Mouse (Mus musculus) Patski (cell line): ENCODE results near the gene Agap1. TPM values are rescaled to one million over a fixed set of nuclear protein-coding genes. Genes with fewer than 3 reads are reported as not detected.

Experiments used
- ATAC-seq: fragments of 100-300 bp; one replicate; pipeline ENCODE4 v1.8.0; 2021
- CTCF ChIA-PET: fragments of 350-600 bp; sonication (Branson Sonifier 250); formaldehyde crosslinking; loops from one replicate; lab custom pipeline; 2022; ENCODE audit warnings: inconsistent platforms; lab: Charles Lee
- POLR2A ChIA-PET: fragments of 350-600 bp; sonication (Branson Sonifier 250); formaldehyde crosslinking; loops from one replicate; lab custom pipeline; 2022; ENCODE audit warnings: antibody characterized with exemption, inconsistent platforms; lab: Charles Lee
- DNase-seq: peaks from one replicate; pipeline ENCODE4 v3.0.0-alpha.2; 2011; ENCODE audit warnings: low read depth, low spot score
- H3K27me3 ChIP-seq: fragments of 371-371 bp; one replicate; pipeline ENCODE4 v1.5.1; 2021
- CTCF ChIP-seq: fragments of 100-300 bp; IDR thresholded peaks from one replicate; pipeline ENCODE4 v1.5.1; 2021
- in situ Hi-C: fragments of 300-500 bp; cut with MboI; formaldehyde crosslinking; loops from 3 replicates; pipeline ENCODE4 v1.11.1; 2018; ENCODE audit warnings: low pct_unique_long_range_greater_than_20kb, mixed read lengths
- polyA plus RNA-seq: library from polyadenylated mRNA; unstranded; gene quantifications from one replicate; pipeline ENCODE4 v1.2.3, GENCODE M21; 2021

The Agap1 gene
- polyA plus RNA-seq, 1 experiment from 2014 or later = 32.3 TPM

- no peak for TF ChIP-seq CTCF
- DNase-seq = no peak
- ChIA-PET CTCF (interaction anchor here (0.6 to 2.4 kb wide), 4 partner anchors 9 to 1347 kb away, joined by 3 to 6 read pairs (median 4); no protein-coding TSS in a partner anchor), POLR2A (interaction anchor here (0.6 kb wide), 2 partner anchors 10 to 26 kb away, joined by 5 to 10 read pairs; no protein-coding TSS in a partner anchor)
- in situ Hi-C loops = no loop called here
- no peak for ATAC-seq
- H3K27me3 ChIP-seq = no peaks in the 10 kb centered on the region
These were observed 158.7 kb downstream of the Agap1 start for GRCm38 (mm10) chr1:89613234-89613870.

- POLR2A ChIA-PET = no interaction called here
- no peak for TF ChIP-seq CTCF
- CTCF ChIA-PET = interaction anchor here (1.7 kb wide), 1 partner anchor 10 kb away, joined by 7 read pairs; no protein-coding TSS in a partner anchor
- ATAC-seq (no peak), DNase-seq (no peak)
- in situ Hi-C loops = no loop called here
- no peaks in the 10 kb centered on the region for H3K27me3 ChIP-seq
These were observed 161.9 kb downstream of the Agap1 start for GRCm38 (mm10) chr1:89616556-89616955.

- no peaks in the 10 kb centered on the region for H3K27me3 ChIP-seq
- ChIA-PET CTCF (no interaction called here), POLR2A (no interaction called here)
- no peak for TF ChIP-seq CTCF
- ATAC-seq = no peak
- in situ Hi-C loops = no loop called here
- DNase-seq = no peak
These were observed 162.7 kb downstream of the Agap1 start for GRCm38 (mm10) chr1:89617336-89617735.

GRCm38 (mm10) chr1:89619963-89620362 is 165.4 kb downstream of the Agap1 start:
- DNase-seq (no peak), ATAC-seq (peak; percentile 33)
- H3K27me3 ChIP-seq = no peaks in the 10 kb centered on the region
- in situ Hi-C loops = no loop called here
- no peak for TF ChIP-seq CTCF
- ChIA-PET CTCF (no interaction called here), POLR2A (interaction anchor here (0.7 kb wide), 1 partner anchor 73 kb away, joined by 3 read pairs; no protein-coding TSS in a partner anchor)

DNA sequence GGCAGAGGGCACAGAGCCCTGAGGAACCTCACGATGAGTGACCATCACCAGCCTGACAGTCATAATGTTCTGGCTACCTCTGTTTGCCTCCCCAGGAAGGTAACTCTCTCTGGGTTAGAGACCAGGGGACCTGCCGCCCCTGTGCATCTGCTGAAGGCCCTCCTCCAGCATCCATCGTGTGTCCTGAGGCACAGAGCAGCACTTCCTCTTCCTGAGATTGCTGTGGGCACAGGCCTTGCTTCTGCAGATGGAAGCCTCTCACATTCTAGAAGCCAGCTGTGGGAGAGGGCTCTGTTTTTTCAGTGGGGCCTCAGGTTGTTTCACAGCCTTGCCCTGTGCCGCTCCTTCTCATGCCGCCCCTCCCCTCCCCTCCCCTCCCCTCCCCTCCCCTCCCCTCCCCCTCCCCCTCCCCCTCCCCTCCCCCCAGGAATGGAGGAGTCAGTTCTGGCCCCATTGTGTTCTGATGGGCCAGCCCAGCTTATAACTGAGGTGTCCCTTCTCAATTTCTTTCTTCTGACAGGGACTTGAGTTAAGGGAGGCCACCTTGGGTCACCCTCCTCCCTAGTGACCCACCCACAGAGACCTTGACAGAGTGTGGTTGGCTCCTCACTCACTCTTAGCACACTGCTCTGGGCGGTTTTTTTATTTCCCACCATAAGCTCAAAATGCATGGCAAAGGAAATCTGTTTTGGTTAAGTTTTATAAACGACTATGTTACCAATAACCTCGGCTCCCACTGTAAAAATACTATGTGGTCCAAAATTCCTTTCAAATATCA is 166.6 kb downstream of the Agap1 start:
- in situ Hi-C loops = no loop called here
- no peak for DNase-seq
- TF ChIP-seq CTCF = no peak
- POLR2A ChIA-PET = no interaction called here
- no peaks in the 10 kb centered on the region for H3K27me3 ChIP-seq
- CTCF ChIA-PET = interaction anchor here (1.4 kb wide), 1 partner anchor 8 kb away, joined by 6 read pairs; no protein-coding TSS in a partner anchor
- ATAC-seq = no peak

DNA sequence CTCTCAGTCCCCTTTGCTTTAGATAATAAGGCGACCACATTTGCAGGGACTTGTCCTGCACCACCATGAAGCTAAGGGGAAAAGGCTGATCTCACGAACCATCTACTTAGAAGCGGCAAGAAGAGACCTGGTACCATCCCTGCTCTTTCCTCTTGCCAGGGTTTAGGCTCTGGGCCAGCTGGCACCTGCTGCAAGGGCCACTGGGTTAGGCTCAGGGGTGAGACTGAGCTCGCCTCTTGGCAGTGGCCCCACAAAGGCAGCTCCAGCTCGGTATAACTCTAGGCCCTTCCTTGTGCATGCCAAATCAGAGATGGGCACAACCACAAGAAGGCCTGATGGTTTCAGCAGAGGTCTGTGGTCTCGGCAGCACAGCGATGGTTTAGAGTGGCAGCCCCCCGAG is 167.3 kb downstream of the Agap1 start:
- in situ Hi-C loops = no loop called here
- ATAC-seq (no peak), DNase-seq (no peak)
- H3K27me3 ChIP-seq = no peaks in the 10 kb centered on the region
- ChIA-PET CTCF (interaction anchor here (1.4 kb wide), 1 partner anchor 9 kb away, joined by 6 read pairs; no protein-coding TSS in a partner anchor), POLR2A (no interaction called here)
- TF ChIP-seq CTCF = no peak

DNA sequence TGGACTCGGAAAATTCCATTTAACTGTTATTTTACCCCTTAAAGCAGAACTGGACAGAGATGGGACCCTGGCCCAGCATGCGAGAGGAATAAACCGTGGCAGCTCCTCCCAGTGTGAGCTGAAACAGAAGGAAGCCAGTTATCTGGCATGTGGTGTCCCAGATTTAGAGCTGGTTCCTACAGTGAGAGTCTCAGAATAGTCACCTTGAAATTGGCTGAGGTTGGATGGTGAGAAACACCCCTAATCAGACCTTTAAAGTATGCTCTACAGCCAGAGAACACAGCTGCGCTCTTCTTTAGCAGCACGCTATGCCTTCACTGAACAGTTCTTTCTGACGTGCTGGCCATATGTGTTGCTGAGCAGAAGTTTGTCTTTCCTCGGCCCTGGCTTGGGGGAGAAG is 168.2 kb downstream of the Agap1 start:
- no peak for DNase-seq
- in situ Hi-C loops = no loop called here
- TF ChIP-seq CTCF = no peak
- no peaks in the 10 kb centered on the region for H3K27me3 ChIP-seq
- no peak for ATAC-seq
- CTCF ChIA-PET = interaction anchor here (1.4 kb wide), 1 partner anchor 9 kb away, joined by 6 read pairs; no protein-coding TSS in a partner anchor
- POLR2A ChIA-PET = interaction anchor here (0.5 kb wide), 1 partner anchor 21 kb away, joined by 6 read pairs; no protein-coding TSS in a partner anchor

GRCm38 (mm10) chr1:89625312-89625711 is 170.7 kb downstream of the Agap1 start:
- CTCF ChIA-PET = no interaction called here
- in situ Hi-C loops = loop anchor here (5.0 kb wide), 2 partner anchors 93 to 388 kb away; no protein-coding TSS in a partner anchor

DNA sequence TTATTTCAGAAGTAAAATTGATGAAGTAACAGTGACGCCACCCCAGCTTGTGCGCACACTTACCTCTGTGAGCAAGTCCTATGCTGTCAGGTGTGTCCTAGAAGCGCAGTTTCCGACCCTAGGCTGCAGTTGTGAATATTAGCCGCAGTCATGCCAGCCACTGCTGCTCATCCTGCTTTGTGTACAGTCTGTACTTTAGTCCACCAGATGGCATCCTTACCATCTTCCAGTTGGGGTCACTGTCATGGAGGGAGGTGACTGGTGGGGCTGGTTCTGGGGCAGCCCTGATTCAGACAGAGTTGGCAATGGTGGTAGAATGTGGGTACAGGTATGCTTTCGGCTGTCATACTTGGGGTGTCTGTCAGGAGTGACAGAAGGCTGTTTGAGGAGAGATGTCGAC is 171.4 kb downstream of the Agap1 start:
- POLR2A ChIA-PET = no interaction called here
- no peak for ATAC-seq
- in situ Hi-C loops = loop anchor here (5.0 kb wide), 2 partner anchors 94 to 389 kb away; no protein-coding TSS in a partner anchor
- TF ChIP-seq CTCF = no peak
- no peak for DNase-seq
- no peaks in the 10 kb centered on the region for H3K27me3 ChIP-seq
- CTCF ChIA-PET = no interaction called here

More at GRCm38 (mm10) chr1:89625312-89625711, 170.7 kb downstream of the Agap1 start:
- no peak for ATAC-seq
- no peak for TF ChIP-seq CTCF
- POLR2A ChIA-PET = no interaction called here
- H3K27me3 ChIP-seq = no peaks in the 10 kb centered on the region
- DNase-seq = no peak

DNA sequence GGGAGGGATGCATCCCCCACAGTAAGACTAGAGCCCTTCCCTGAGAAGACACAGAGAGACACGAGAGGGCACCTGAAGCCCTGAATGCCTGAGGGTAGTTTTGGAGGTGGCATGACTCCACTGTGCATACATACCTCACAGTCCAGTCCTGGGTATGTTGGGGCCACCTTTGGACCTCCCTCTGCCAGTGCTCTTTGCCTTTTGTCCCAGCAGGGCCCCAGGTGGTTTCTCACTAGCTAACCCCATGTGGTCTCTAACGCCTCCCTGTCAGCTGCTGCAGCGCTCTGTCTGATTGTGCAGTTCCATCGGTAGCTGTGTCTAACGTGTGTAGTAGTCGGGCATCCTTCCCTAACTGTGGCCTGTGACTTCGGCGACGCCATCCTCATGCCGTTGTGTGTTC is 172.3 kb downstream of the Agap1 start:
- ChIA-PET POLR2A (no interaction called here), CTCF (interaction anchor here (0.9 kb wide), 1 partner anchor 42 kb away, joined by 3 read pairs; no protein-coding TSS in a partner anchor)
- no peak for TF ChIP-seq CTCF
- in situ Hi-C loops = loop anchor here (5.0 kb wide), 2 partner anchors 95 to 390 kb away; no protein-coding TSS in a partner anchor
- ATAC-seq = no peak
- no peaks in the 10 kb centered on the region for H3K27me3 ChIP-seq
- DNase-seq = no peak
